Mouse (Mus musculus) liver, postnatal 0 days (tissue): ENCODE data around the gene Gnb4.

Experiments used
- CTCF ChIP-seq: sonication (generic); IDR thresholded peaks from 2 replicates; pipeline ENCODE4 v1.5.1; 2016; ENCODE audit warnings: antibody characterized with exemption, low read depth
- EP300 ChIP-seq: IDR thresholded peaks from 2 replicates; pipeline ENCODE4 v1.6.1; 2016; ENCODE audit warnings: antibody characterized with exemption, low read depth, mild to moderate bottlenecking

DNA sequence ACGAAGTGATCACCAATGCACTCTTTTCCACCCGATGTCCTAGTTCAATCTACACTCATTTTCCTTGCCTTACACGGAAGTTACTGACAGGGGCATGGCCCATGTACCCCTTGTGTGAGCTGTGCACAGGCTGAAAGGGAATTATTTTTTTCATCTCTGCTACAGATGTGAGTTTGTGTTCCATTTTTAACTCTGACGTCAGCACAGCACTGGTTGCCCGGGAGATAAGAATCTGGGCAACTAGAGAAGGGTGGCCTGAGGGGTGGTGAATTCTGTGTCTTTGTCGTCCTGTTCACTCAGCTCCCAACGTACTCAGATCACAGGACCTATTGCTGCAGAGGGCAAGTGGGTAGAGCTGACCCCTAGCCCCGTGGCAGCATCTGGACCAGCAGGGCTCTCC lies 43.9 kb upstream of the Gnb4 start:
- TF ChIP-seq CTCF: no peak
- no peak for TF ChIP-seq EP300
